Mouse (Mus musculus): ENCODE measurements around the gene Defa31. TPM values are rescaled to one million over a fixed set of nuclear protein-coding genes. Genes with fewer than 3 reads are reported as not detected.

Defa31 gene
- polyA plus RNA-seq (2014; fragmentation: Illumina TruSeq; extraction: RNeasy Lipid Tissue Mini Kit (QIAGEN cat#74804); ENCODE audit: low read depth, low replicate concordance), result not detected

DNA sequence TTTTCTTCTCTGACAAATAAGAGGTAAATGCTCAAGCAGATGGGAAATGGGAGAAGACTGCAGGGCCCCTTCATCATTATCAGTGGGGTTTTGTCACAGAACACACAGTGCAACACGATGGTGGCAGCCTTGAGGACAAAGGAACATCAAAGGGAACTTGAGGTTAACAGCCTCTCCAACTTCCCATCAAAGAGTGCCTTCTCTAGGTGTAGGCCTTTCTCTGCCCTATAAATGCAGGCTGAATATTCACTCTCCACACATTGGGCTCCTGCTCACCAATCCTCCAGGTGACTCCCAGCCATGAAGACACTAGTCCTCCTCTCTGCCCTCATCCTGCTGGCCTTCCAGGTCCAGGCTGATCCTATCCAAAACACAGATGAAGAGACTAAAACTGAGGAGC is at the start of gene Defa31:
TSS of gene Defa31 (plus strand) at position 301 of the 400 bp plus-strand sequence.

DNA sequence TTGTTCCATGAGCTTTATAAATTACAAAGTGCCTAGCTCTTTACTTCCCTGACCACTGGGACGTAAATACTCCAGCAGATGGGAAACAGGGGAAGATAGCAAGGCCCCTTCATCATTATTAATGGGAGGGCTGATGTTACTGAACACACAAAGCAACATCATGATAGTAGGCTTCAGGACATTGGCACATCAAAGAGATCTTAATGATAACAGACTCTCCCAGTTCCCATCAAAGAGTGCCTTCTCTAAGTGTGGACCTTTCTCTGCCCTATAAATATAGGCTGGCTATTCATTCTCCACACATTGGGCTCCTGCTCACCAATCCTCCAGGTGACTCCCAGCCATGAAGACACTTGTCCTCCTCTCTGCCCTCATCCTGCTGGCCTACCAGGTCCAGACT is 29.4 kb upstream of the Defa31 start, which contains the start of gene Defa22:
TSS of gene Defa22 (plus strand) at position 301 of the 400 bp plus-strand sequence.

DNA sequence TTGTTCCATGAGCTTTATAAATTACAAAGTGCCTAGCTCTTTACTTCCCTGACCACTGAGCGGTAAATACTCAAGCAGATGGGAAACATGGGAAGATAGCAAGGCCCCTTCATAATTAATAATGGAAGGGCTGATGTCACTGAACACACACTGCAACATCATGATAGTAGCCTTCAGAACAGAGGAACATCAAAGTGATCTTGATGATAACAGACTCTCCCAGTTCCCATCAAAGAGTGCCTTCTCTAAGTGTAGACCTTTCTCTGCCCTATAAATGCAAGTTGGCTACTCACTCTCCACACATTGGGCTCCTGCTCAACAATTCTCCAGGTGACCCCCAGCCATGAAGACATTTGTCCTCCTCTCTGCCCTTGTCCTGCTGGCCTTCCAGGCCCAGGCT is 9.8 kb downstream of the Defa31 start, which contains the start of gene Gm15293:
TSS of gene Gm15293 (plus strand) at position 301 of the 400 bp plus-strand sequence.

Other genes with a start within 250 kb of the Defa31 start
- gene AY761185, start 246.9 kb upstream of the Defa31 start, polyA plus RNA-seq (2014; fragmentation: Illumina TruSeq; extraction: RNeasy Lipid Tissue Mini Kit (QIAGEN cat#74804); ENCODE audit: low read depth, low replicate concordance), result not detected
- not detected for gene Defa21, start 166.1 kb upstream of the Defa31 start, polyA plus RNA-seq (2014; fragmentation: Illumina TruSeq; extraction: RNeasy Lipid Tissue Mini Kit (QIAGEN cat#74804); ENCODE audit: low read depth, low replicate concordance)
- gene Defa23, start 136.6 kb upstream of the Defa31 start, polyA plus RNA-seq (2014; fragmentation: Illumina TruSeq; extraction: RNeasy Lipid Tissue Mini Kit (QIAGEN cat#74804); ENCODE audit: low read depth, low replicate concordance), result not detected
- not detected for gene Defa35, start 126.6 kb upstream of the Defa31 start, polyA plus RNA-seq (2014; fragmentation: Illumina TruSeq; extraction: RNeasy Lipid Tissue Mini Kit (QIAGEN cat#74804); ENCODE audit: low read depth, low replicate concordance)
- not detected for gene Defa25, start 107.2 kb upstream of the Defa31 start, polyA plus RNA-seq (2014; fragmentation: Illumina TruSeq; extraction: RNeasy Lipid Tissue Mini Kit (QIAGEN cat#74804); ENCODE audit: low read depth, low replicate concordance)
- not detected for gene Gm14851, start 95.6 kb upstream of the Defa31 start, polyA plus RNA-seq (2014; fragmentation: Illumina TruSeq; extraction: RNeasy Lipid Tissue Mini Kit (QIAGEN cat#74804); ENCODE audit: low read depth, low replicate concordance)
- not detected for gene Defa30, start 57.0 kb upstream of the Defa31 start, polyA plus RNA-seq (2014; fragmentation: Illumina TruSeq; extraction: RNeasy Lipid Tissue Mini Kit (QIAGEN cat#74804); ENCODE audit: low read depth, low replicate concordance)
- gene Defa22, start 29.3 kb upstream of the Defa31 start, polyA plus RNA-seq (2014; fragmentation: Illumina TruSeq; extraction: RNeasy Lipid Tissue Mini Kit (QIAGEN cat#74804); ENCODE audit: low read depth, low replicate concordance), result not detected
- not detected for gene Gm15293, start 9.9 kb downstream of the Defa31 start, polyA plus RNA-seq (2014; fragmentation: Illumina TruSeq; extraction: RNeasy Lipid Tissue Mini Kit (QIAGEN cat#74804); ENCODE audit: low read depth, low replicate concordance)
- gene Gm15292, start 58.1 kb downstream of the Defa31 start, polyA plus RNA-seq (2014; fragmentation: Illumina TruSeq; extraction: RNeasy Lipid Tissue Mini Kit (QIAGEN cat#74804); ENCODE audit: low read depth, low replicate concordance), result not detected
- gene Defa27, start 123.9 kb downstream of the Defa31 start, polyA plus RNA-seq (2014; fragmentation: Illumina TruSeq; extraction: RNeasy Lipid Tissue Mini Kit (QIAGEN cat#74804); ENCODE audit: low read depth, low replicate concordance), result not detected
- not detected for gene Defa29, start 135.4 kb downstream of the Defa31 start, polyA plus RNA-seq (2014; fragmentation: Illumina TruSeq; extraction: RNeasy Lipid Tissue Mini Kit (QIAGEN cat#74804); ENCODE audit: low read depth, low replicate concordance)
- gene Defa2, start 186.9 kb downstream of the Defa31 start, polyA plus RNA-seq (2014; fragmentation: Illumina TruSeq; extraction: RNeasy Lipid Tissue Mini Kit (QIAGEN cat#74804); ENCODE audit: low read depth, low replicate concordance), result not detected
- gene Defa33, start 200.2 kb downstream of the Defa31 start, polyA plus RNA-seq (2014; fragmentation: Illumina TruSeq; extraction: RNeasy Lipid Tissue Mini Kit (QIAGEN cat#74804); ENCODE audit: low read depth, low replicate concordance), result not detected
- not detected for gene Defa36, start 235.8 kb downstream of the Defa31 start, polyA plus RNA-seq (2014; fragmentation: Illumina TruSeq; extraction: RNeasy Lipid Tissue Mini Kit (QIAGEN cat#74804); ENCODE audit: low read depth, low replicate concordance)